Mouse (Mus musculus): ENCODE measurements around the gene Tmcc3. TPM values are rescaled to one million over a fixed set of nuclear protein-coding genes. Genes with fewer than 3 reads are reported as not detected.

The Tmcc3 gene
- total RNA-seq, 2 experiments from 2014 or later, result 30.9 to 34.0 TPM

- intact Hi-C loops (cut with DNase I), result loop anchor here (2.0 to 5.0 kb wide), 2 partner anchors 53 to 55 kb away; no protein-coding TSS in a partner anchor
- DNase-seq, result no peak
Measured at GRCm38 (mm10) chr10:94461871-94462270, 150.1 kb downstream of the Tmcc3 start.

GRCm38 (mm10) chr10:94462386-94463064 lies 150.8 kb downstream of the Tmcc3 start:
- intact Hi-C loops (cut with DNase I), result loop anchor here (5.0 kb wide), 1 partner anchor 55 kb away; no protein-coding TSS in a partner anchor
- peak; percentile 92 to 93 for DNase-seq

GRCm38 (mm10) chr10:94463410-94463809 lies 151.7 kb downstream of the Tmcc3 start:
- intact Hi-C loops (cut with DNase I), result loop anchor here (5.0 kb wide), 1 partner anchor 56 kb away; no protein-coding TSS in a partner anchor
- DNase-seq, result peak in 1 of 2 experiments; percentile 36

- intact Hi-C loops (cut with DNase I), result no loop called here
Measured at GRCm38 (mm10) chr10:94465646-94466045, 153.9 kb downstream of the Tmcc3 start.

GRCm38 (mm10) chr10:94466313-94466712 lies 154.6 kb downstream of the Tmcc3 start:
- peak; percentile 51 to 59 for DNase-seq
- intact Hi-C loops (cut with DNase I), result no loop called here

More at GRCm38 (mm10) chr10:94465646-94466045, 153.9 kb downstream of the Tmcc3 start:
- DNase-seq, result no peak

GRCm38 (mm10) chr10:94471487-94471886 lies 159.7 kb downstream of the Tmcc3 start:
- DNase-seq, result no peak
- intact Hi-C loops (cut with DNase I), result no loop called here

- DNase-seq, result no peak
- intact Hi-C loops (cut with DNase I), result no loop called here
Measured at GRCm38 (mm10) chr10:94473501-94473900, 161.8 kb downstream of the Tmcc3 start.

- no peak for DNase-seq
- intact Hi-C loops (cut with DNase I), result no loop called here
Measured at GRCm38 (mm10) chr10:94474185-94474584, 162.4 kb downstream of the Tmcc3 start.

GRCm38 (mm10) chr10:94477366-94478225 lies 165.8 kb downstream of the Tmcc3 start:
- intact Hi-C loops (cut with DNase I), result loop anchor here (2.0 kb wide), 1 partner anchor 43 kb away; no protein-coding TSS in a partner anchor
- DNase-seq, result no peak

- intact Hi-C loops (cut with DNase I), result loop anchor here (1.0 to 2.0 kb wide), 2 partner anchors 35 to 45 kb away; no protein-coding TSS in a partner anchor
Measured at GRCm38 (mm10) chr10:94479646-94480045, 167.9 kb downstream of the Tmcc3 start.

GRCm38 (mm10) chr10:94480380-94481101 lies 168.8 kb downstream of the Tmcc3 start:
- DNase-seq, result peak; percentile 75 to 79
- intact Hi-C loops (cut with DNase I), result loop anchor here (1.0 kb wide), 1 partner anchor 34 kb away; no protein-coding TSS in a partner anchor

More at GRCm38 (mm10) chr10:94479646-94480045, 167.9 kb downstream of the Tmcc3 start:
- peak; percentile 70 to 77 for DNase-seq

GRCm38 (mm10) chr10:94481613-94482012 lies 169.9 kb downstream of the Tmcc3 start:
- intact Hi-C loops (cut with DNase I), result no loop called here
- DNase-seq, result no peak

GRCm38 (mm10) chr10:94486179-94486578 lies 174.4 kb downstream of the Tmcc3 start:
- DNase-seq, result no peak
- intact Hi-C loops (cut with DNase I), result no loop called here

GRCm38 (mm10) chr10:94489509-94489908 lies 177.8 kb downstream of the Tmcc3 start:
- DNase-seq, result no peak
- intact Hi-C loops (cut with DNase I), result no loop called here

GRCm38 (mm10) chr10:94491006-94491405 lies 179.3 kb downstream of the Tmcc3 start:
- intact Hi-C loops (cut with DNase I), result no loop called here
- no peak for DNase-seq

GRCm38 (mm10) chr10:94494403-94494846 lies 182.7 kb downstream of the Tmcc3 start:
- intact Hi-C loops (cut with DNase I), result no loop called here
- DNase-seq, result peak; percentile 73 to 77

GRCm38 (mm10) chr10:94495496-94496235 lies 183.9 kb downstream of the Tmcc3 start:
- intact Hi-C loops (cut with DNase I), result loop anchor here (5.0 kb wide), 1 partner anchor 88 kb away; no protein-coding TSS in a partner anchor

GRCm38 (mm10) chr10:94496826-94497440 lies 185.2 kb downstream of the Tmcc3 start:
- DNase-seq, result no peak
- intact Hi-C loops (cut with DNase I), result loop anchor here (5.0 kb wide), 1 partner anchor 90 kb away; no protein-coding TSS in a partner anchor

More at GRCm38 (mm10) chr10:94495496-94496235, 183.9 kb downstream of the Tmcc3 start:
- no peak for DNase-seq

Data from heart, postnatal 10 days (tissue).